Mouse (Mus musculus): ENCODE measurements around the gene Sp1. TPM values are rescaled to one million over a fixed set of nuclear protein-coding genes. Genes with fewer than 3 reads are reported as not detected.

Gene Sp1
- total and polyA plus RNA-seq, 3 experiments, result 23.5 to 31.8 (median 27.1) TPM

DNA sequence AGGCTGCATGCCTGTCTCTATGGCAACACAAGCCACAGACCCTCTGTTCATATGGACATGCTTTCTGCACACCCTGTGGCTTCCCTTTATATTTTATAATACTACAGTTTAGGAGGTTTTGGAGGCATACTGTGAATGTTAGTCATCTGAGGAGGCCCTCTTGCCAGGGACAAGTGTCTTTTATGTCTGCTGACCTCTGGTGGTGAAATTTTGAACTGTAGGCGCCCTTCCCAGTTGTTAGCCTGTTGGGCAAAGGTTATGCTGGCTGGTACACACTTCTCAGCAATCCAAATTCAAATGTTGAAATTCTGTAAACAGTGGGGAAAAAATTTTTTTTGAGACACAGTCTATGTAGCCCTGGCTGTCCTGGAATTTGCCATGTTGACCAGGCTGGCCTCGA lies 36.5 kb downstream of the Sp1 start:
- no peaks in the 10 kb centered on the region for H3K9me3 ChIP-seq (replicated peaks; ENCODE audit: low read length)
- no peaks in the 10 kb centered on the region for H3K4me1 ChIP-seq (ENCODE audit: control insufficient read depth in 1 of 2, insufficient read depth in 2 of 2)
- peak; percentile 92 for DNase-seq (ENCODE audit: extremely low read depth)
- H3K4me2 ChIP-seq (ENCODE audit: insufficient read depth, low read depth, poor library complexity, severe bottlenecking), result no peak overlapping the region
- TF ChIP-seq ELF1 (IDR thresholded peaks at IDR 0.05; ENCODE audit: low read depth, low read length) (no peak), SMC3 (IDR thresholded peaks at IDR 0.05; ENCODE audit: low read depth, low read length) (peak; percentile 92), ZNF384 (IDR thresholded peaks at IDR 0.05; ENCODE audit: low read depth, low read length) (no peak), JUN (IDR thresholded peaks at IDR 0.05; ENCODE audit: insufficient read depth, low read depth, low read length) (no peak), RAD21 (IDR thresholded peaks at IDR 0.05; ENCODE audit: low read depth, low read length) (peak; percentile 75), USF2 (conservative IDR thresholded peaks at IDR 0.05; ENCODE audit: low read depth, low read length) (no peak), E2F4 (IDR thresholded peaks at IDR 0.05; ENCODE audit: insufficient replicate concordance, low read depth, low read length) (no peak), USF1 (IDR thresholded peaks at IDR 0.05; ENCODE audit: low read depth, low read length) (no peak), NELFE (IDR thresholded peaks at IDR 0.05; ENCODE audit: low read depth, low read length) (0 out of 2 replicates have a peak, but pooled peaks have one; percentile 16), CTCF (conservative IDR thresholded peaks at IDR 0.05 in 1 of 2, IDR thresholded peaks at IDR 0.05 in 1 of 2; ENCODE audit: low read depth in 2 of 2, low read length in 2 of 2) (peak; percentile 95 to 98), ZC3H11A (IDR thresholded peaks at IDR 0.05; ENCODE audit: low read depth, low read length) (peak; percentile 52; the same call in 1 of the 2 replicates), CHD2 (IDR thresholded peaks at IDR 0.05; ENCODE audit: low read length) (no peak)
- no peak overlapping the region for H3K27ac ChIP-seq (ENCODE audit: insufficient read depth, low read depth)
- in situ Hi-C loops (cut with MboI; ENCODE audit: low pct_ligation_motif_present, low pct_unique_long_range_greater_than_20kb, low sequenced_read_pairs) (no loop called here), dilution Hi-C loops (cut with MboI; ENCODE audit: extremely low pct_ligation_motif_present, extremely low pct_unique_long_range_greater_than_20kb, low sequenced_read_pairs) (no loop called here)
- peaks cover 0 to 7% of the 10 kb centered on the region in 2 experiments for H3K36me3 ChIP-seq (replicated peaks in 1 of 2; ENCODE audit: control insufficient read depth in 1 of 2, insufficient read depth in 1 of 2, low read length in 1 of 2)
- H3K4me3 ChIP-seq (replicated peaks in 1 of 3; ENCODE audit: low read depth in 2 of 3, low read length in 2 of 3, poor library complexity in 1 of 3), result no peak overlapping the region
- H3K27me3 ChIP-seq (replicated peaks), result peaks cover 12% of the 10 kb centered on the region
- no peaks in the 10 kb centered on the region for H3K79me2 ChIP-seq (replicated peaks; ENCODE audit: control insufficient read depth, extremely low read depth, insufficient read depth, poor library complexity, severe bottlenecking)
- no peak overlapping the region for H3K9ac ChIP-seq (ENCODE audit: insufficient read depth, low read depth)

- dilution Hi-C loops (cut with MboI; ENCODE audit: extremely low pct_ligation_motif_present, extremely low pct_unique_long_range_greater_than_20kb, low sequenced_read_pairs) (no loop called here), in situ Hi-C loops (cut with MboI; ENCODE audit: low pct_ligation_motif_present, low pct_unique_long_range_greater_than_20kb, low sequenced_read_pairs) (no loop called here)
- TF ChIP-seq NELFE (IDR thresholded peaks at IDR 0.05; ENCODE audit: low read depth, low read length) (no peak), JUN (IDR thresholded peaks at IDR 0.05; ENCODE audit: insufficient read depth, low read depth, low read length) (no peak), CTCF (conservative IDR thresholded peaks at IDR 0.05 in 1 of 2, IDR thresholded peaks at IDR 0.05 in 1 of 2; ENCODE audit: low read depth in 2 of 2, low read length in 2 of 2) (no peak), RAD21 (IDR thresholded peaks at IDR 0.05; ENCODE audit: low read depth, low read length) (no peak), MEF2A (IDR thresholded peaks at IDR 0.05; ENCODE audit: borderline replicate concordance, low read depth, low read length) (no peak), EP300 (IDR thresholded peaks at IDR 0.05; ENCODE audit: low read length) (no peak), SMC3 (IDR thresholded peaks at IDR 0.05; ENCODE audit: low read depth, low read length) (no peak), JUND (conservative IDR thresholded peaks at IDR 0.05; ENCODE audit: low read depth, low read length) (no peak), BHLHE40 (IDR thresholded peaks at IDR 0.05; ENCODE audit: low read depth, low read length) (no peak), ZC3H11A (IDR thresholded peaks at IDR 0.05; ENCODE audit: low read depth, low read length) (no peak), IRF4 (IDR thresholded peaks at IDR 0.05; ENCODE audit: low read depth, low read length) (no peak), CHD2 (IDR thresholded peaks at IDR 0.05; ENCODE audit: low read length) (no peak), SIN3A (IDR thresholded peaks at IDR 0.05; ENCODE audit: low read length) (no peak), CHD1 (IDR thresholded peaks at IDR 0.05; ENCODE audit: low read depth, low read length) (no peak), GABPA (IDR thresholded peaks at IDR 0.05; ENCODE audit: insufficient replicate concordance, low read depth, low read length) (no peak), PAX5 (IDR thresholded peaks at IDR 0.05; ENCODE audit: low read length) (no peak), POLR2A (IDR thresholded peaks at IDR 0.05; ENCODE audit: low read depth, low read length) (no peak), USF2 (conservative IDR thresholded peaks at IDR 0.05; ENCODE audit: low read depth, low read length) (no peak), UBTF (IDR thresholded peaks at IDR 0.05; ENCODE audit: low read depth, low read length) (no peak), ELF1 (IDR thresholded peaks at IDR 0.05; ENCODE audit: low read depth, low read length) (no peak)
- DNase-seq (ENCODE audit: extremely low read depth), result no peak
- no peaks in the 10 kb centered on the region for H3K36me3 ChIP-seq (replicated peaks in 1 of 2; ENCODE audit: control insufficient read depth in 1 of 2, insufficient read depth in 1 of 2, low read length in 1 of 2)
- no peaks in the 10 kb centered on the region for H3K79me2 ChIP-seq (replicated peaks; ENCODE audit: control insufficient read depth, extremely low read depth, insufficient read depth, poor library complexity, severe bottlenecking)
- H3K4me2 ChIP-seq (ENCODE audit: insufficient read depth, low read depth, poor library complexity, severe bottlenecking), result no peak within 1 kb of the TSS
- no peaks in the 10 kb centered on the region for H3K4me1 ChIP-seq (ENCODE audit: control insufficient read depth in 1 of 2, insufficient read depth in 2 of 2)
- H3K9ac ChIP-seq (ENCODE audit: insufficient read depth, low read depth), result no peak within 1 kb of the TSS
- H3K27ac ChIP-seq (ENCODE audit: insufficient read depth, low read depth), result no peak within 1 kb of the TSS
- no peaks in the 10 kb centered on the region for H3K9me3 ChIP-seq (replicated peaks; ENCODE audit: low read length)
- H3K27me3 ChIP-seq (replicated peaks), result peaks cover 24% of the 10 kb centered on the region
- H3K4me3 ChIP-seq (replicated peaks in 1 of 3; ENCODE audit: low read depth in 2 of 3, low read length in 2 of 3, poor library complexity in 1 of 3), result no peak within 1 kb of the TSS
These were observed 39.2 kb downstream of the Sp1 start, which contains the start of gene Amhr2 for GRCm38 (mm10) chr15:102445146-102445545. Gene Amhr2 (plus strand): TSS chr15:102445367.
